Mouse (Mus musculus) small intestine, adult 2 months (tissue): ENCODE data around the gene Pitx1.

Source experiments
- CTCF ChIP-seq: fragments of 200-500 bp; IDR thresholded peaks from 2 replicates; pipeline ENCODE4 v1.5.1; 2012; ENCODE audit warnings: low read depth, mild to moderate bottlenecking, control low read depth, inconsistent platforms, low read length, moderate library complexity, mixed read lengths; ENCODE audit not compliant: insufficient replicate concordance, insufficient read length; ENCODE audit errors: extremely low read depth
- POLR2A ChIP-seq: fragments of 200-500 bp; IDR thresholded peaks from 2 replicates; pipeline ENCODE4 v1.6.1; 2012; ENCODE audit warnings: low read depth, mild to moderate bottlenecking, control low read depth, inconsistent platforms, low read length, moderate library complexity

DNA sequence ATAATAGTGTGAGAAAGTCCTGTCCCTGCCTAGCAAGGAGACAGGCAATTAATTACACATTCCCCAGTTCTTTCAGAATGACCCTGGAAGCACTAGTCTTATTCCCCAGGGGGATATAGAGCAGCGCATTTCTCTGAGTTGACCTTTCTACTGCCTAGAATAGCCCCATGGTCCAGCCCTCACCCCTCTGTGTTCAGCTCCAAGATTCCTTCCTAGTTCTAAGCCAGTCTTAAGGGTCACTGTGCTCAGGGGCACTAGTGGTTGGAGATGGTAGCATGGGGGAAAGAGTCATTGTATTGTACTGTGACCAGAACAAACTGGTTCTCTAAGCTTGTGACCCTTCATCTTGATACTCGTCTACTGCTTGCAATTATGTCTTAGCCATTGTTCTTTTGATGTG, 34.7 kb downstream of the Pitx1 start:
- TF ChIP-seq CTCF (no peak), POLR2A (no peak)
